Mouse (Mus musculus): ENCODE measurements around the gene Ssr1. TPM values are rescaled to one million over a fixed set of nuclear protein-coding genes. Genes with fewer than 3 reads are reported as not detected.

Ssr1 gene
- polyA plus RNA-seq, 1 experiment: 13.8 TPM

DNA sequence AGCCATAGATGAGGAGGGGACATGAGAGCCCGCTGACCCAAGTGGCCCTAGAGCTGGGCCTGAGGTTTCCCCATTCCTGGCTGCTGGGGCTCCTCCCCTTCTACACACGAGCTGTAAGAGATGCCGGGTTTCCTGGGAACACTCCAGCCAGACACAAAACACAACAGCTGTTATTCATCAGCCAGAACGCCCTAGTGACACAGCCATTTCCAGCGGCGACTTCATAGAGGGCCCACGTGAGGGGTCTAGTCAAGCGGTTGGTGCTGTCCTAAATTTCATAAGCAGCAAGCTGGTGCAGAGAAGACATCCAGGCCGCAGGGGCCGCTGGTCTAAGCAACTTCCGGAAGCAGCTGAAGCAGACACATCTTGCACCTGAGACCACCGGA is 27.0 kb downstream of the Ssr1 start:
- WGBS: 36% methylated on average over 12 of the region's 12 CpGs
- Histone ChIP-seq H3K4me1 (ENCODE audit: control insufficient read depth, insufficient read depth, low read length) (peaks cover 6% of the 10 kb centered on the region), H3K4me3 (replicated peaks; ENCODE audit: extremely low read depth, low read depth, low read length) (no peak overlapping the region)
- DNase-seq: peak; percentile 36
- TF ChIP-seq POLR2A (IDR thresholded peaks at IDR 0.05; ENCODE audit: borderline replicate concordance, extremely low read depth, low read depth, low read length) (no peak), CTCF (IDR thresholded peaks at IDR 0.05; ENCODE audit: insufficient read depth, low read length) (no peak)

DNA sequence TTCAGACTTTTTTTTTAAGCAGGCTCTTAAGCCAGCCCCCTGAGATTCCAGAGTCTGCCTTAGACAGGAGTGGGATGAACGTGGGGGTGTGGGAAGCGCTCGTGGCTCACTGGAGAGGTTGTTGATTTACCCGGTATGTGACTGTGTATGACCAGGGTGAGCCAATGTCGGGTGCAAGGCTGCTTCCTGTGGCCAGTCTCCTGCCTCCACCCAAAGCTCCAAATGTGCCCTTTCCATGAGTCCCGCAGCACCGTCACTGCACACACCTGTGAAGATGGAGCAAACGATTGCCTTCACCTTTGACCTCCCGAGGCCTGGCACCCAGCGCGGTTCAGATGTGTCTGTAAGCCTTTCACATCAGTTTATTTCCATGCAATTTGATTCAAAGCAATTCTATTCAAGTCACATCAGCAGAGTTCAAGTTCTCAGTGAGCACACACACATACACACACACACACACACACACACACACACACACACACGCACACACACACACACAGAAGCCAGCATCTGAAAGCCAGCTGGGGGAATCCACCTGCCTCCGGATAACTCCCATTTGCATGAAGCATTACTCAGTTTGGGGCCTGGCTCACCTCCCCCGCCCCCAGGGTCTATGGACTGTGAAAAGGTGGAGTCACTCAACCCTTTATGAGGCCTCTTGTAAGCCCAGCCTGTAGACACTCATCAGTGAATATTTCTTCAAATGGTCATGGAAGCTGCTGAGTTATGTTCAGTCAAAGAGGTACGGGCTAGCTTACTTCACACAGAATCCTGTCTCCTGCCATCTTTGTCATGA is 27.6 kb downstream of the Ssr1 start:
- Histone ChIP-seq H3K4me1 (ENCODE audit: control insufficient read depth, insufficient read depth, low read length) (peaks cover 6% of the 10 kb centered on the region), H3K4me3 (replicated peaks; ENCODE audit: extremely low read depth, low read depth, low read length) (no peak overlapping the region)
- TF ChIP-seq CTCF (IDR thresholded peaks at IDR 0.05; ENCODE audit: insufficient read depth, low read length): no peak
- 76% methylated on average over 15 of the region's 15 CpGs for WGBS
- no peak for DNase-seq

DNA sequence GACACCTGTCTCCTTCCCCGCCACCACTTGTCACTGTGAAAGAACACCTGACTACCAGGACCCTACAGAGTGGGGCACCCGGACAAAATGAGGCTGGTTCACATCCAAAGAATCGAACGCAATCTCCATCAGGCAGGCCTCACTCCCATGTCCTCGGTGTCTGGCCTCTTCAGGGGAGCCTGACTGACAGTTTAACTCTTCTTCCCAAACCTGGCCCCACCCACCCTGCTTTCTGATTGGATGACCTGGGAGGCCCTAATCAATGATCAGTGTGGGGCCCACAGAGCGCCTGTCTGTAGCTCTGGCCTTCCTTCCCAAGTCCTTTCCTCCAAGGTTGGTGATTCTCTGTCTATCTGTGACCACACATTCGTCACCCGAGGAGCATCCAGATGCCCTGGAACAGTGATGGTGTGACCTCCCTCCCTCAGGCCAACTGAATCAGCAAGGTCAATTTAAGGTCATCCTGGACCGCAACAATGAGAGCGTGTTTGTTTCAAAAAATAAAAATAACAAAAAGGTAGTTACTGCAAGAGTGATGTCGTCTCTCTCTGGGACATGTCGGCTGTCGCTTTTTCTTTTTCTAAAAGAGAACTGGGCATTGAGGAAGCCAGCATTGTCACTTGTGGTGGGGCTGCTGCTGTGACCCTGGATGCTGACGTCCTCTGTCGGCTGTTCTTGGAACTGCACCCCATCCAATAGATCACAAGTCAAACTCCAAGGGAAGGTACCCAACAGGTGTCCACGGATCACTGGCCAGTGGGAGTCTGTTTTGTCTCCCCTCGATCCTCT is 28.7 kb downstream of the Ssr1 start:
- TF ChIP-seq POLR2A (IDR thresholded peaks at IDR 0.05; ENCODE audit: borderline replicate concordance, extremely low read depth, low read depth, low read length): no peak
- peak; percentile 33 for TF ChIP-seq CTCF (IDR thresholded peaks at IDR 0.05; ENCODE audit: insufficient read depth, low read length)
- H3K4me3 ChIP-seq (replicated peaks; ENCODE audit: extremely low read depth, low read depth, low read length): no peak overlapping the region
- DNase-seq: no peak
- WGBS: 55% methylated on average over 17 of the region's 17 CpGs
- peaks cover 3% of the 10 kb centered on the region; the same call in 1 of the 2 replicates for H3K4me1 ChIP-seq (ENCODE audit: control insufficient read depth, insufficient read depth, low read length)

DNA sequence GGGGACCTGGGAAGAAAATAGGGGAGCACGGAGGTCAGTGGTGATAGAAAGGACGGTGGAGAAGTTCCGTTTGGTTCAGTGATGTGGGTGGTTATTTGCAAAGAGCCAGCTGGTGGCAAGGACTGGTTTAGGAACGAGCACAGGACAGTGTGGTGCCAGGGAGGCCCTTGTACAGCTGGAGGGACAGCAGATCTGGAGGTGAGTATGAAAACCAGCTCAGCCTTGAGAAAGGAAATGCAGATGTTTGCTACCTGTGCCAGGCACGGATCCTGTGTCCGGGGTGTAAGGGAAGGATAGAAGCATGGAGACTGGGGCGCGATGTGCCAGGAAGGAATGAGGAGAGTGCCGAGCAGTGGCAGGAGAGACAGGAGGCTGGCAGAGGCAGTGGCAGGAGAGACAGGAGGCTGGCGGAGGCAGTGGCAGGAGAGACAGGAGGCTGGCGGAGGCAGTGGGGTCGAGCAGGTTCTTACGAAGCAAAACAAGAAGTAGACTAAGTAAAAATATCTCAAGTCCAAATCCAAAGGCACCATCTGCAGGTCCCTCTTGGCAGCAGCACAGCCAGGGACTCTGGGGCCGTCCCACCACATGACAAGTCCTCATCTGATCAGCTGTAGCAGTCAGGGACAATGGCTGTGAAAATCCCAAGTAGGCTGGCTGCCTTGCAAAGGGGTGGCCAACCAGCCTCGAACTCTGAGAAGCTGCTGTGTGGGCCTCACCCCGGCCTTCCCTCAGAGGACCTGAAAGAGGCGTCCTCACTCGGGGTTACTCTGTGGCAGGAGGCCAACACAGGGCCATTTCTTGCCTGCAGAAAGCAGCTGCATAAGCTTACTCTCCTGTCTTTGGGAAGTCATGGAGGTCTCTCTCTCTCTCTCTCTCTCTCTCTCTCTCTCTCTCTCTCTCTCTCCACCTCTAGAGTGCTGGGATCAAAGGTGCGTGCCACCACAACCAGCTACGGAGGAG is 29.6 kb downstream of the Ssr1 start:
- no peak overlapping the region for H3K4me3 ChIP-seq (replicated peaks; ENCODE audit: extremely low read depth, low read depth, low read length)
- WGBS: 53% methylated on average over 20 of the region's 20 CpGs
- DNase-seq: no peak
- peaks cover 3% of the 10 kb centered on the region; the same call in 1 of the 2 replicates for H3K4me1 ChIP-seq (ENCODE audit: control insufficient read depth, insufficient read depth, low read length)
- TF ChIP-seq POLR2A (IDR thresholded peaks at IDR 0.05; ENCODE audit: borderline replicate concordance, extremely low read depth, low read depth, low read length): no peak
- TF ChIP-seq CTCF (IDR thresholded peaks at IDR 0.05; ENCODE audit: insufficient read depth, low read length): no peak

DNA sequence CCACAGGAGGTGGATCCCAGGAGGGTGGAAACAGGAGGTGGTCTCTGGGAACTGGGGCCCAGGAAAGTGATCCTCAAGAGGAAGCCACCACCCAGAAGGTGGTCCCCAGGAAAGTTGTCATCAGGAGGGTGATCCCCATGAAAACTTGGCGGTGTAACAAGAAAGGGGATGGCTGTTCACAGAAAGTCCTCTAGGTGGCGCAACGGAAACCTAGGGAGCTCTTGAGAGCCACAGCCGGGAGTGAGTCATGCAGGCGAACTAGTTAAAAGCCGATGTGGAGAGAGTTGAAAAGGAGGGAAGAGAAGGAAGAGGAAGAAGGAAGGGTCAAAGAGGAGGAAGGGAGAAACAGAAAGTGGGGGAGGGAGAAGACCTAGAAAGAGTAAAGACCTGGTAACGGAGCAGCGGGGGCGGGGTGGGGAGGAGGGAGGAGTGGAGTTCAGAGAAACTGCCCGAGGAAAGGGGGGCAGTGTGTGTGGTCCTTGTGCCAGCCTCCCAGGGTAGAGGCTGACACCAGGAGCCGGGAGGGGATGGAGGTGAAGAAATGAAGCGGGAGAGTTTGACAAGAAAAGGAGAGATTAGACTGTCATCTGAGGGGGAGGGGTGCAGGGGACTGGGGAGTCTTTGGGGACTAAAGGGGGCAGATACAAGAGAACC is 30.5 kb downstream of the Ssr1 start:
- WGBS: 2% methylated on average over 12 of the region's 12 CpGs
- Histone ChIP-seq H3K4me1 (ENCODE audit: control insufficient read depth, insufficient read depth, low read length) (peaks cover 3% of the 10 kb centered on the region; the same call in 1 of the 2 replicates), H3K4me3 (replicated peaks; ENCODE audit: extremely low read depth, low read depth, low read length) (peak overlapping the region; percentile 55)
- DNase-seq: peak; percentile 67
- TF ChIP-seq CTCF (IDR thresholded peaks at IDR 0.05; ENCODE audit: insufficient read depth, low read length): peak; percentile 57
- TF ChIP-seq POLR2A (IDR thresholded peaks at IDR 0.05; ENCODE audit: borderline replicate concordance, extremely low read depth, low read depth, low read length): no peak

DNA sequence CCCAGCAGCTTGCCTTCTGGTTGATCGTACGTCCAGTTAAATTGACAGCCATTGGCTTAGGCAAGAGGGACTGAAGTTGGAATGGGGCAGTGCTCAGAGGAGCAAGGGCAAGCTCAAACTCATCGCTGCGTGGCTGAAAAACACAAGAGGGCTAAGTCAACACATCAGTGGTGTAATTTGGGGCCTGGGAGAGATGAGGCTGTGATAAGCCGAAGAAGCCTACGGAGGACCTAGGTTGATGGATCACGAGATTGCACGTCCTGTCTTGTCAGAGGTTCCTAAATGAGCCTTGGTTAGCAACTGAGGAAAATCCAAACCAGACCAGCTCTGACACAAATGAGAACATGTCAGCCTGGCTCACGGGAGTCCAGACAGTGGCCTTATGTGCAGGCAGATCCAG is 31.5 kb downstream of the Ssr1 start:
- H3K4me3 ChIP-seq (replicated peaks; ENCODE audit: extremely low read depth, low read depth, low read length): no peak overlapping the region
- WGBS: 81% methylated on average over 9 of the region's 9 CpGs

DNA sequence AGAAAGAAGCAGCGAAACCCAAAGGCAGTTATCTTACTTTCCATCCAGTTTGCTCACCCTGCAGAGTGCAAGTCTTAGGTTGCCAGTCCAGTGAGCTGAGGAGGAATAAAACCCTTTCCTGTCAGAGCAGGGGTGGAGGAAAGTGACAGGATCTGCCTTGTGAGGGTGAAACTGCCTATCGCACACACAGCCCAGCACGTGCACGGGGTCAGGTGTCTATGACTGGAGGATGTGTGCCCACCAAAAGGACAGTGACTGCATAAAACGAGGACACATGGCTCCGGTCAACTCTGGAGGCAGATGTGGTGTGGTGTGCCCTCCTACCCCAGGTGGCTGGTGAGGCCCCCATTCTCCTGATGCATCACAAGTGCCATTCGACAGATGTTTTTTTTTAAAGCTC is 34.1 kb downstream of the Ssr1 start:
- Histone ChIP-seq H3K4me3 (replicated peaks; ENCODE audit: extremely low read depth, low read depth, low read length) (no peak overlapping the region), H3K4me1 (ENCODE audit: control insufficient read depth, insufficient read depth, low read length) (peaks cover 3% of the 10 kb centered on the region; the same call in 1 of the 2 replicates)
- WGBS: 80% methylated on average over 7 of the region's 7 CpGs
- DNase-seq: no peak
- no peak for TF ChIP-seq CTCF (IDR thresholded peaks at IDR 0.05; ENCODE audit: insufficient read depth, low read length)
- TF ChIP-seq POLR2A (IDR thresholded peaks at IDR 0.05; ENCODE audit: borderline replicate concordance, extremely low read depth, low read depth, low read length): no peak

More for the DNA sequence above, 31.5 kb downstream of the Ssr1 start:
- DNase-seq: no peak
- H3K4me1 ChIP-seq (ENCODE audit: control insufficient read depth, insufficient read depth, low read length): peaks cover 3% of the 10 kb centered on the region; the same call in 1 of the 2 replicates
- TF ChIP-seq CTCF (IDR thresholded peaks at IDR 0.05; ENCODE audit: insufficient read depth, low read length): no peak
- no peak for TF ChIP-seq POLR2A (IDR thresholded peaks at IDR 0.05; ENCODE audit: borderline replicate concordance, extremely low read depth, low read depth, low read length)

DNA sequence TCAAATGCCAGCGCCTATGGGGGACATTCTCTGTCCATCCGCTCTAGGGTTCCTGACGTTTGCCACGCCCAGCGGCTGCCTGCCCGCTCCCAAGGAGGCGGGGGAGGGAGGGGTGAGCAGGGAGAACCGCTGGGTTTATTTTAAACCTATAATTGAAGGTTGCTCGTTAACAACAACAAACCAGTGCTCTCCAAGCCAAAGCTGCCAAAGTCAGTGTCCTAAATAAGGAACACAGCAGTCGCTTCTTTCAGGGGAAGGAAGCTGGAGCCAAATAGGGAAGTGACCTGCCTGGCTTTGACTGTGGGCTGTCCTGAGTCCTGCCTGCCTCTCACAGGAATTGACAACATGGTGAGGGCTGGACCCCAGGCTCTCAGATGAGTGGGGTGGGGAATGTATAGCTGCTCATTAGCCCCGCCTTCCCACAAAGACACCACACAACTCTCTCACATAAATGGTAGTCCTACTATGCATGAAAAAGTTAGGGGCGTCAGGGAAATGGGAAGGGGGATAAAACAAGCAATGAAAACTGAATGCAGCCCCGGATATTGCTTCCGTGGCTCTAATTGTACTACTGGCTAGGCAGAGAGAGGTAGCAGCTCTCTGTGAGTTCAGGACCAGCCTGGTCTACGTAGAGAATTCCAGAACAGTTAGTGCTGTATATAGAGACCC is 34.6 kb downstream of the Ssr1 start:
- no peak for TF ChIP-seq CTCF (IDR thresholded peaks at IDR 0.05; ENCODE audit: insufficient read depth, low read length)
- no peak for TF ChIP-seq POLR2A (IDR thresholded peaks at IDR 0.05; ENCODE audit: borderline replicate concordance, extremely low read depth, low read depth, low read length)
- Histone ChIP-seq H3K4me3 (replicated peaks; ENCODE audit: extremely low read depth, low read depth, low read length) (no peak overlapping the region), H3K4me1 (ENCODE audit: control insufficient read depth, insufficient read depth, low read length) (peaks cover 3% of the 10 kb centered on the region; the same call in 1 of the 2 replicates)
- DNase-seq: no peak
- 64% methylated on average over 15 of the region's 15 CpGs for WGBS
